Mouse (Mus musculus) embryo, embryonic 10.5 days (tissue): ENCODE data around the gene P4ha3.
A peak's percentile ranks its signal among the peaks of the same experiment; 100 is the strongest.
"Not testable (repeated sequence)": the region's sequence is repeated elsewhere in the genome, so short reads cannot be mapped to it uniquely, and the experiment has no call there.

ENCODE experiments used
- DNase-seq: peaks from one replicate; pipeline ENCODE4 v3.0.0-alpha.2; 2015; ENCODE audit warnings: low spot score

The P4ha3 gene

GRCm38 (mm10) chr7:100285383-100285782 is at the start of gene P4ha3:
P4ha3 (plus strand) TSS chr7:100285520.
- peak; percentile 40 for DNase-seq

DNA sequence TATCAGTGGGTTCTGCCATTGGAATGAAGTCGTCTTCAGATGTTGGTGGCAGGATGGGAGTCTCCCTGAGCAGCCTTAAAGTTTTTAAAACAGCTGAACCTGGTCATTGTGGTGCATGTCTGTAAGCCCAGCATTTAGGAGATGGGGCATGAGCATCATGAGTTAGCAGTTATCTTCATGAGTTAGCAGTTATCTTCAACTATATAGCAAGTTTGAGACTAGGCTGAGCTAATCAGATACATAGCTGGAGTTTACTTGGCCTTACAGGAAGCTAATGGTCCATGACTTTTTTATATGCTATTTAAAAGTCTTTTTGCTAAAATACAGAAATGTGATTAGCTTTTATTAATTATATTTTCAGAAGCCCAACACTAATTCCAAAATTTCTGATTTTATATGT is 47.0 kb upstream of the P4ha3 start:
- DNase-seq, result no peak

- DNase-seq, result no peak
These were observed 44.7 kb upstream of the P4ha3 start for GRCm38 (mm10) chr7:100240601-100241000.

DNA sequence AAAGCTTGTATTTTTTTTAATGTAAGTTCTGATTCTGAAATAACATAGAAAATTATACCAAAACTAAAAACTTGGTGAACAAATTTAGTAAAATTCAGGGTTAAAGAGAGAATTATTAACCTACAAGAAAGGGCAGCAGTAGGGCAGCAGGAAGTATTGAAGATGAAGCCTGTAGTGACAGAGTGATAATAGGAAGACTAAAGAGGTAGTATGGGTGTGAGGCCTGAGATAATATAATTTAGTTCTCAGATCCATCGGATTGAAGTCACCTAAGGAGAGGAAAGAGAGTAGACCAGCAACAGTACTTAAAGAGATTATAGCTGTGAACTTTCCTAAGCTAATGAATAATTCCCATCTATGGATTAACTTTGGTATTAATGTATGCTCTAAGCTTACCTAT is 42.3 kb upstream of the P4ha3 start:
- DNase-seq, result no peak

DNA sequence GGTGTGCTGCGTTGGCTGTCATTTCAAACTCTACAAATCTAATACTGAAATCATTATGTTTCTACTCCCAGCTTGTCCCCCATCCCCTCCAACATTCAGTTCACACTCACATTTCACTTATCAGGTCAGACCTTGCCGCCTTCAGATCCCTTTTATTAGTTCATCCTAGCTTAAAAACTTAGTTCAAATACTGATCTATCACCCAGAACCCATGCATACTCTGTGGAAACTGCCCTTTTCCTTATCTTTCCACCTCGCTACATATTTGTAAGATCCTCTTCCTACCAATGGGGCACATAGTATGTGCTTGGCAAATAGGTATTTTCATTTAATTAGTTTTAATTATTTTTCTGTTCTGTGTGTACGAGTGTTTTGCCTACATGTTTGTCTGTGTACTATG is 41.1 kb upstream of the P4ha3 start:
- no peak for DNase-seq

DNA sequence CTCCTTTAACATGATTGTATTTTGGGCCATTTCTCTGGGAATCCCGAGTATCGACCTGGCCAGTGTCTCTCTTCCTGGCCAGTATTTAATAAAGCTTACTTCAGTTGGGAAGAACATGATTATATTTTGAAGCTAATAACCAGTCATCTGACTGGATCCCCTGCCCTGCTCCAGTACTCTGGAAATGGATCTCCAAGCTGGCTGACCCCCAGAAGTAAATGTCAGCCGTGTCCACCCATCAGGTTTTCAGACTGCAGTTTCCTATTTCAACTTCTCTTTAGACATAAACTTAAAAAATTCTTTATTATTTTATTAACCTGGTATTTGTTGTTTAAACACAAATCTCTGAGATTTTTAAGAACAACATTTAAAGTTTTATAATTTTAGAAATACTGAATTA is 40.1 kb upstream of the P4ha3 start:
- DNase-seq, result no peak

GRCm38 (mm10) chr7:100250667-100251066 is 34.7 kb upstream of the P4ha3 start:
- no peak for DNase-seq

- DNase-seq, result no peak
These were observed 23.0 kb upstream of the P4ha3 start for GRCm38 (mm10) chr7:100262350-100262749.

- DNase-seq, result not testable (repeated sequence)
These were observed 20.4 kb upstream of the P4ha3 start for GRCm38 (mm10) chr7:100264934-100265333.

- no peak for DNase-seq
These were observed 13.0 kb upstream of the P4ha3 start for GRCm38 (mm10) chr7:100272369-100272768.

DNA sequence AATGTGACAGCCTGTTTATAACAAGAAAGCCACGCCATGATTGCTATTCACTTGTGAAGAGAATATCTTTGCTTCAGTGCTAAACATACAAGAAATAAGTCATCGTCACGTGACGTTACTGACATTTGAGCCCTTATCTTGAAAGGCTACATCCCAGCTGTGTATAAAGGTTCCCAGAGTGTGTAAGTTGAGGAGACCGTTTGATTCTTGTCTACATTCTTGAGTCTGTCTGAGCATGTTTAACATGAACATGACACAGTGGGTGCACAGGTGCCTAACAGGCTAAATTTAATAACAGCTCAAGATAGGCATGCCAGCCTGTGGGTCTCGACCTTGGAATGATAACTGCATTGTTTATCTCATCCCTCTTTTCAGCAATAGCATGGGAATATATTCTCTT is 10.8 kb upstream of the P4ha3 start:
- no peak for DNase-seq

- DNase-seq, result peak; percentile 50
These were observed 8.9 kb upstream of the P4ha3 start for GRCm38 (mm10) chr7:100276397-100276796.

GRCm38 (mm10) chr7:100279803-100280202 is 5.5 kb upstream of the P4ha3 start:
- DNase-seq, result peak; percentile 88

- DNase-seq, result no peak
These were observed 3.7 kb upstream of the P4ha3 start for GRCm38 (mm10) chr7:100281596-100281995.

- DNase-seq, result peak; percentile 26
These were observed 2.0 kb upstream of the P4ha3 start for GRCm38 (mm10) chr7:100283298-100283697.

DNA sequence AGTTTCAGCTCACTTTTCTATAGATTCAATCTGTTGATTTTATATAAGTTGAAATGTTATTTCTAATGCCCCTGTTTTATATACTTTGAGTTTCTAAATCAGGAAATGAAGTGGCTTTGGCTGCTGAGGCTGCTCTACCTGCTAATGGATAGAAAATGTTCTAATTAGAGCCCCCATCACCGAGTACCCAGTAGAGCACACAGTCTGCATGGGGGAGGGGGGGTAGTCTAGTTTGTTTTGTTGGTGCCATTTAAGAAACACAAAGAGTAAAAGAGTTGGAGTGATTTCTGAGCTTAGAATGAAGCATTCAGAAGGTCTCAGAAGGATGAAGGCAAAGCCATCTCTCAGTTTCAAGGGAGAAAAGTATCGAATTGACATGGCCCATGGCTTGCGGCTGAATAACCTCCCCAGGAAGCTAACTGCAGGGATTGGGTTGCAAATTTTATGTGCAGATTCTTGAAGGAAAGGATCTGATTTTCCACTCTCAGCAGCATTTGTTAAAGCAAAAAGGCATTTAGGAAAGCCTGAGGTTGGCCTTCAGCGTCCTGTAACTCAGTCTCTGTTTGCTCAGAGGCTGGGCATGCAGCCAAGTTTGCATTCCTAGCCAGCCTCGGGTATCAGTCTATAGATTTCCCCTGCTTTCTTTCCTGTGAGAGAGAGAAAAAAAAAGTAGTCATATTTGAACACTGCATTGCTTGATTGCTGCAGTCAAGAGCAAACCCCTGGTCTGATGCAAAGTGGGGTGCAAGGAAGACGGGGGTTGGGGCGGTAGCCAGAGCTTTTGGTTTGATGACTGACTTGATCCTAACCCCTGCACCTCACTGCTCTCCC is 2.6 kb downstream of the P4ha3 start:
- peak; percentile 68 for DNase-seq

DNA sequence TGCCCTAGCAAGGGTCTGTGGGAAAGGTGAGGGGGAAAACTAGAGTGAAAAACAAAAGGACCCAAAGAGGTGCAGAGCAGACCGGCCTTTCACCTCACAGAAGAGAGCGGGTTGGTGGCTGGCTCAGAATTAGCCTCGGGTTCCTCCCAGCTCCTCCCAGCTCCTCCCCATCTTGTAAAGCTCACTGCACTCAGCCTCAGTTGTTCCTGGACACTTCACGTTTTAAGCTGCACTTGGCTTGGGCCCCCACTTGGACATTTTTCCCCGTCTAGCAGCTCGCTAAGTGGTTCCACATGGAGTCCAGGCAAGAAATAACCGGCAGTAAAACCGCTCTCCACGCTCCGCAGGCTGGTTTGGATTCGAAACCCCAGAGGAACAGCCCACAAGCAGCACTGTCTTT is 3.3 kb downstream of the P4ha3 start:
- DNase-seq, result peak; percentile 64

DNA sequence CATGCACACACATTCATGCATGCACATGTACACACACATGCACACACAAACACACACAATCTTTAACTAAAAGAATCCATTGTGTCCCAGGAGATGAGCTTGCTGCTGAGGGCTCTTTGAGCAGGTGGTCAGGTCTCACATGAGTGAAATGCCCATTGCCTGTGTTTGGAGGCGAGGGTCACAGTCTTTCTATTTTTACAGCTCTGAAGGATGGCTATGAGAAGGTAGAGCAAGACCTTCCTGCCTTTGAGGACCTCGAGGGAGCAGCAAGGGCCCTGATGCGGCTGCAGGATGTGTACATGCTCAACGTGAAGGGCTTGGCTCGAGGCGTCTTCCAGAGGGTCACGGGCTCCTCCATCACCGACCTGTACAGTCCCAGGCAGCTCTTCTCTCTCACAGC is 8.2 kb downstream of the P4ha3 start:
- no peak for DNase-seq

- no peak for DNase-seq
These were observed 10.4 kb downstream of the P4ha3 start for GRCm38 (mm10) chr7:100295745-100296144.

DNA sequence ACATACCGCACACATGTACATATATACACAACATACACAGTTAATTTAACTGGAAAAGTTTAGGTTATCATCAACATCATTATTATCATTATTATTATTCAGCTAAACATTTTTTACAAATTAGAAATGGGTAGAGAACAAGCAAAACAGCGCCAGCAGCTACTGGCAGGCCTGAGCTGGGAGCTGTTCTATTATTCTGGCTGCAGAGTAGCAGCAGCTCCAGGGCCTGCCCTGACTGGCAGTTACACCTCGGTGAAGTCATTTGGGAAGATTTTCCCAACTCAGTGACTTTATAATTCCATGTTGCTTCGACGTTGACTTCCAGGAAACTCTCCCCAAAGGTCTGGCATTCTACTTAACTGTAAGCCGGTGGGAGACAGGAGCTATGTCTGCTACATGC is 11.4 kb downstream of the P4ha3 start:
- DNase-seq, result no peak

DNA sequence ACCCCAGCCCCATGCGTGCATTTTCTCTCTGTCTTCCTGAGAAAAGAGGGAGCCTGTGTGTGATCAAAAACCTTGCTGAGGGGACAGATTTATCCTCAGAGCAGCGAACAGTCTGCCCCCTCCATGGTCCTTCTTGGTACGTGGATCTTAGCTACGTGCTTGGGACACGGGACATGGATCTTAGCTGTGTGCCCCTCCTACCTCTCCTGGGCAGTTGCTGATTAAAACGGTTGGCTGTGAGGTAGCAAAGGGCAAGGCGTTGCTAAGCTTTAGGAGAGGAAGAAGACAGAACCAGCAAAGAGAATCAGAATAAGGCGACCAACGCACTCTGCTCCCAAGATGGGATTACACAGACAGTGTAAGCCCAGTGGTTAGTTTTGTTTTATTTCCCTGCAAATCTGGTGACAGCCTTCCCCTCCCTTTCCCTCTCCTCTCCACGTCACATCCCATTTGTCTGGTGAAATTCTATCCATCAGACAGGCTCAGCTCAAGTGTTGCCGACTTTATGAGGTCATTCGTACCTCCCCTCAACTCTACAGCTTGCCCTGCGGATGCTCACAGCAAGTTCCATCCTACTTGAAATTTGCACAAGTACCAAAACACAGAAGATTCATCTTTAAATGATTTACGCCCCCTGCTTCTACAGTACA is 13.7 kb downstream of the P4ha3 start:
- peak; percentile 46 for DNase-seq

DNA sequence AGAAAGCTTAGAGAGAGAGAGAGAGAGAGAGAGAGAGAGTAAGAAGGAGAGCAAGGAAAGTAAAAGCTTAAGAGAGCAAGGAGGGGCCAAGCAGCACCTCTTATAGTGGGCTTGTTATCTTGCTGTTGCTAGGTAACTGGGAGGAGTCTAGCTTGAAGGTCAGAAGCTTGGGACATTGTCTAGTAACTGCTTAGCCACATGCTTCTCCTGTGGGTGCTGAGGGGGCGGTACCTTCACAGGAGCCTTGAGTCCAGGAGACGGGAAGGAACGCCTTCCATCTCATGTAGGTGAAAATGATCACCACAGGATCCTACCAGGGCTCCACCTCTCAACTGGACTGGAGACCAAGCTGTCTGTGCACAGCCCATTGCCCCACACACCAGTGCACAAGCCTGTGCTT is 16.1 kb downstream of the P4ha3 start:
- DNase-seq, result no peak

DNA sequence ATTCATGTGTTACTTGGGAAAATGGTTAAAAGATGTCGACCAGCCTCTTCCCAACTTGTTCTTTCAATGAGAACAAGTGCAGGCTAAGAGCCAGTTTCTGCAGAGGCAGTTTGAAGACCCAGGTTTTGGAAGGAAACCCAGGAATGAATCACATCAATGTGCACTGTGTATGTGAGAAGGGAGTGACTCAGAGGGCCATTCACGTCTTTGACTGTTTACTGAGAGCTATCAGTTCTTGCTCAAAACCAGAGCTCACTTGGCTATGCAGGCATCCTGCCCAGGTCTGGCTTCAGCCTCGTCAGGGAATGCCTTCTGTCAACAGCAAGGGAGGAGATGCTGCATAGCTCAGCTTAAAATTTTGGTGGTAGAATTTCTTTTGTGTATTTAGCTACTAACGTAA is 17.0 kb downstream of the P4ha3 start:
- no peak for DNase-seq

- DNase-seq, result no peak
These were observed 20.6 kb downstream of the P4ha3 start for GRCm38 (mm10) chr7:100305894-100306293.
